Mouse (Mus musculus): ENCODE measurements around the gene Pacsin2. TPM values are rescaled to one million over a fixed set of nuclear protein-coding genes. Genes with fewer than 3 reads are reported as not detected.

The Pacsin2 gene
- polyA plus RNA-seq, 1 experiment from 2014 or later, result 76.4 TPM

- no peak overlapping the region for H3K9ac ChIP-seq (ENCODE audit: low read depth, low read length)
- no peaks in the 10 kb centered on the region for H3K27me3 ChIP-seq (replicated peaks; ENCODE audit: control insufficient read depth, insufficient read depth, low read length)
- H3K36me3 ChIP-seq (ENCODE audit: control insufficient read depth, insufficient read depth, low read length), result 0 out of 2 replicates have a peak, but pooled peaks cover 3% of the 10 kb centered on the region
- H3K9me3 ChIP-seq (ENCODE audit: control insufficient read depth, low read length), result no peaks in the 10 kb centered on the region
- H3K4me2 ChIP-seq (ENCODE audit: low read depth, low read length), result no peak overlapping the region
- H3K4me3 ChIP-seq (ENCODE audit: low read length), result no peak overlapping the region
- WGBS, result 71% methylated on average over 22 of the region's 22 CpGs
- H3K4me1 ChIP-seq (ENCODE audit: control insufficient read depth, insufficient read depth, low read length), result no peaks in the 10 kb centered on the region
- no peak for ATAC-seq
- H3K27ac ChIP-seq (ENCODE audit: low read length), result no peak overlapping the region
These were observed 31.5 kb upstream of the Pacsin2 start for GRCm38 (mm10) chr15:83495787-83496367.

- H3K36me3 ChIP-seq (ENCODE audit: control insufficient read depth, insufficient read depth, low read length), result 0 out of 2 replicates have a peak, but pooled peaks cover 3% of the 10 kb centered on the region
- no peaks in the 10 kb centered on the region for H3K27me3 ChIP-seq (replicated peaks; ENCODE audit: control insufficient read depth, insufficient read depth, low read length)
- WGBS, result 91% methylated on average over 3 of the region's 3 CpGs
- no peak overlapping the region for H3K4me3 ChIP-seq (ENCODE audit: low read length)
- ATAC-seq, result no peak
- no peak overlapping the region for H3K4me2 ChIP-seq (ENCODE audit: low read depth, low read length)
- H3K9me3 ChIP-seq (ENCODE audit: control insufficient read depth, low read length), result no peaks in the 10 kb centered on the region
- no peak overlapping the region for H3K27ac ChIP-seq (ENCODE audit: low read length)
- no peak overlapping the region for H3K9ac ChIP-seq (ENCODE audit: low read depth, low read length)
- H3K4me1 ChIP-seq (ENCODE audit: control insufficient read depth, insufficient read depth, low read length), result no peaks in the 10 kb centered on the region
These were observed 30.8 kb upstream of the Pacsin2 start for GRCm38 (mm10) chr15:83495195-83495594.

GRCm38 (mm10) chr15:83494572-83494920 lies 30.1 kb upstream of the Pacsin2 start:
- H3K9me3 ChIP-seq (ENCODE audit: control insufficient read depth, low read length), result no peaks in the 10 kb centered on the region
- no peak overlapping the region for H3K4me3 ChIP-seq (ENCODE audit: low read length)
- H3K4me1 ChIP-seq (ENCODE audit: control insufficient read depth, insufficient read depth, low read length), result no peaks in the 10 kb centered on the region
- no peaks in the 10 kb centered on the region for H3K27me3 ChIP-seq (replicated peaks; ENCODE audit: control insufficient read depth, insufficient read depth, low read length)
- ATAC-seq, result no peak
- H3K36me3 ChIP-seq (ENCODE audit: control insufficient read depth, insufficient read depth, low read length), result 0 out of 2 replicates have a peak, but pooled peaks cover 3% of the 10 kb centered on the region
- no peak overlapping the region for H3K4me2 ChIP-seq (ENCODE audit: low read depth, low read length)
- 64% methylated on average over 6 of the region's 6 CpGs for WGBS
- no peak overlapping the region for H3K9ac ChIP-seq (ENCODE audit: low read depth, low read length)
- no peak overlapping the region for H3K27ac ChIP-seq (ENCODE audit: low read length)

- ATAC-seq, result no peak
- no peak overlapping the region for H3K4me3 ChIP-seq (ENCODE audit: low read length)
These were observed 29.6 kb upstream of the Pacsin2 start for GRCm38 (mm10) chr15:83493856-83494571.

GRCm38 (mm10) chr15:83491891-83492290 lies 27.5 kb upstream of the Pacsin2 start:
- Histone ChIP-seq H3K9ac (ENCODE audit: low read depth, low read length) (no peak overlapping the region), H3K4me3 (ENCODE audit: low read length) (no peak overlapping the region), H3K27ac (ENCODE audit: low read length) (no peak overlapping the region), H3K4me2 (ENCODE audit: low read depth, low read length) (no peak overlapping the region), H3K9me3 (ENCODE audit: control insufficient read depth, low read length) (no peaks in the 10 kb centered on the region), H3K27me3 (replicated peaks; ENCODE audit: control insufficient read depth, insufficient read depth, low read length) (no peaks in the 10 kb centered on the region), H3K36me3 (ENCODE audit: control insufficient read depth, insufficient read depth, low read length) (0 out of 2 replicates have a peak, but pooled peaks cover 3% of the 10 kb centered on the region), H3K4me1 (ENCODE audit: control insufficient read depth, insufficient read depth, low read length) (no peaks in the 10 kb centered on the region)
- ATAC-seq, result no peak
- WGBS, result 48% methylated on average over 5 of the region's 5 CpGs

More at GRCm38 (mm10) chr15:83493856-83494571, 29.6 kb upstream of the Pacsin2 start:
- Histone ChIP-seq H3K9ac (ENCODE audit: low read depth, low read length) (no peak overlapping the region), H3K9me3 (ENCODE audit: control insufficient read depth, low read length) (no peaks in the 10 kb centered on the region), H3K27ac (ENCODE audit: low read length) (no peak overlapping the region), H3K27me3 (replicated peaks; ENCODE audit: control insufficient read depth, insufficient read depth, low read length) (no peaks in the 10 kb centered on the region), H3K4me2 (ENCODE audit: low read depth, low read length) (no peak overlapping the region), H3K36me3 (ENCODE audit: control insufficient read depth, insufficient read depth, low read length) (0 out of 2 replicates have a peak, but pooled peaks cover 3% of the 10 kb centered on the region), H3K4me1 (ENCODE audit: control insufficient read depth, insufficient read depth, low read length) (no peaks in the 10 kb centered on the region)
- 68% methylated on average over 7 of the region's 7 CpGs for WGBS

- Histone ChIP-seq H3K4me3 (ENCODE audit: low read length) (no peak overlapping the region), H3K4me1 (ENCODE audit: control insufficient read depth, insufficient read depth, low read length) (no peaks in the 10 kb centered on the region), H3K27me3 (replicated peaks; ENCODE audit: control insufficient read depth, insufficient read depth, low read length) (no peaks in the 10 kb centered on the region), H3K4me2 (ENCODE audit: low read depth, low read length) (no peak overlapping the region), H3K9me3 (ENCODE audit: control insufficient read depth, low read length) (no peaks in the 10 kb centered on the region), H3K27ac (ENCODE audit: low read length) (no peak overlapping the region), H3K9ac (ENCODE audit: low read depth, low read length) (no peak overlapping the region), H3K36me3 (ENCODE audit: control insufficient read depth, insufficient read depth, low read length) (0 out of 2 replicates have a peak, but pooled peaks cover 3% of the 10 kb centered on the region)
- no peak for ATAC-seq
- WGBS, result 90% methylated on average over 20 of the region's 20 CpGs
These were observed 25.1 kb upstream of the Pacsin2 start for GRCm38 (mm10) chr15:83489471-83489870.

GRCm38 (mm10) chr15:83487477-83488115 lies 23.2 kb upstream of the Pacsin2 start:
- no peak overlapping the region for H3K9ac ChIP-seq (ENCODE audit: low read depth, low read length)
- no peaks in the 10 kb centered on the region for H3K9me3 ChIP-seq (ENCODE audit: control insufficient read depth, low read length)
- H3K4me2 ChIP-seq (ENCODE audit: low read depth, low read length), result no peak overlapping the region
- no peak for ATAC-seq
- H3K27me3 ChIP-seq (replicated peaks; ENCODE audit: control insufficient read depth, insufficient read depth, low read length), result no peaks in the 10 kb centered on the region
- H3K4me3 ChIP-seq (ENCODE audit: low read length), result no peak overlapping the region
- H3K4me1 ChIP-seq (ENCODE audit: control insufficient read depth, insufficient read depth, low read length), result no peaks in the 10 kb centered on the region
- 78% methylated on average over 9 of the region's 9 CpGs for WGBS
- H3K36me3 ChIP-seq (ENCODE audit: control insufficient read depth, insufficient read depth, low read length), result 0 out of 2 replicates have a peak, but pooled peaks cover 2% of the 10 kb centered on the region
- H3K27ac ChIP-seq (ENCODE audit: low read length), result no peak overlapping the region

GRCm38 (mm10) chr15:83484311-83484710 lies 19.9 kb upstream of the Pacsin2 start:
- H3K4me2 ChIP-seq (ENCODE audit: low read depth, low read length), result no peak overlapping the region
- no peak overlapping the region for H3K27ac ChIP-seq (ENCODE audit: low read length)
- H3K4me1 ChIP-seq (ENCODE audit: control insufficient read depth, insufficient read depth, low read length), result 0 out of 2 replicates have a peak, but pooled peaks cover 3% of the 10 kb centered on the region
- H3K9me3 ChIP-seq (ENCODE audit: control insufficient read depth, low read length), result no peaks in the 10 kb centered on the region
- 89% methylated on average over 10 of the region's 10 CpGs for WGBS
- 0 out of 2 replicates have a peak, but pooled peaks cover 2% of the 10 kb centered on the region for H3K36me3 ChIP-seq (ENCODE audit: control insufficient read depth, insufficient read depth, low read length)
- no peak overlapping the region for H3K9ac ChIP-seq (ENCODE audit: low read depth, low read length)
- no peaks in the 10 kb centered on the region for H3K27me3 ChIP-seq (replicated peaks; ENCODE audit: control insufficient read depth, insufficient read depth, low read length)
- no peak for ATAC-seq
- H3K4me3 ChIP-seq (ENCODE audit: low read length), result no peak overlapping the region

GRCm38 (mm10) chr15:83483482-83483881 lies 19.1 kb upstream of the Pacsin2 start:
- H3K36me3 ChIP-seq (ENCODE audit: control insufficient read depth, insufficient read depth, low read length), result 0 out of 2 replicates have a peak, but pooled peaks cover 2% of the 10 kb centered on the region
- no peak overlapping the region for H3K4me2 ChIP-seq (ENCODE audit: low read depth, low read length)
- H3K27me3 ChIP-seq (replicated peaks; ENCODE audit: control insufficient read depth, insufficient read depth, low read length), result no peaks in the 10 kb centered on the region
- H3K9ac ChIP-seq (ENCODE audit: low read depth, low read length), result no peak overlapping the region
- WGBS, result 33% methylated on average over 2 of the region's 2 CpGs
- H3K27ac ChIP-seq (ENCODE audit: low read length), result no peak overlapping the region
- 0 out of 2 replicates have a peak, but pooled peaks cover 3% of the 10 kb centered on the region for H3K4me1 ChIP-seq (ENCODE audit: control insufficient read depth, insufficient read depth, low read length)
- 0 out of 2 replicates have a peak, but pooled peaks have one; percentile 32 for ATAC-seq
- no peak overlapping the region for H3K4me3 ChIP-seq (ENCODE audit: low read length)
- no peaks in the 10 kb centered on the region for H3K9me3 ChIP-seq (ENCODE audit: control insufficient read depth, low read length)

Measured in intestine, embryonic 16.5 days (tissue).